Mouse (Mus musculus): ENCODE results near the gene Rab3a. TPM values are rescaled to one million over a fixed set of nuclear protein-coding genes. Genes with fewer than 3 reads are reported as not detected.

The Rab3a gene
- polyA plus RNA-seq, 2 experiments: 1.6 to 2.7 TPM

GRCm38 (mm10) chr8:70754871-70755660, 587 bp downstream of the Rab3a start:
- peaks cover 11 to 27% of the 10 kb centered on the region in 2 experiments for H3K4me1 ChIP-seq (replicated peaks; ENCODE audit: control insufficient read depth in 2 of 2, insufficient read depth in 2 of 2, low read length in 1 of 2)
- no peak for DNase-seq (ENCODE audit: low read depth in 3 of 3, low spot score in 3 of 3)
- peak overlapping the region; percentile 72 for H3K9ac ChIP-seq (replicated peaks)
- WGBS (ENCODE audit: insufficient replicate concordance): 14% methylated on average over 50 of the region's 50 CpGs
- no peaks in the 10 kb centered on the region for H3K27me3 ChIP-seq (ENCODE audit: control insufficient read depth, insufficient read depth, low read length)
- ATAC-seq (ENCODE audit: insufficient read depth): peak; percentile 28
- TF ChIP-seq EP300 (IDR thresholded peaks at IDR 0.05; ENCODE audit: low read depth) (no peak), CTCF (IDR thresholded peaks at IDR 0.05; ENCODE audit: low read depth) (no peak)
- H3K4me2 ChIP-seq (ENCODE audit: low read depth): peak overlapping the region; percentile 83
- H3K9me3 ChIP-seq (ENCODE audit: control insufficient read depth, low read length): no peaks in the 10 kb centered on the region
- no peak overlapping the region for H3K27ac ChIP-seq
- H3K4me3 ChIP-seq (ENCODE audit: insufficient read depth in 1 of 2, low read depth in 2 of 2, low read length in 2 of 2): peak overlapping the region; percentile 52 to 66
- no peaks in the 10 kb centered on the region; the same call in 1 of the 2 replicates for H3K36me3 ChIP-seq (replicated peaks; ENCODE audit: control insufficient read depth, insufficient read depth, low read depth)

- Histone ChIP-seq H3K9ac (replicated peaks) (no peak overlapping the region), H3K4me3 (ENCODE audit: insufficient read depth in 1 of 2, low read depth in 2 of 2, low read length in 2 of 2) (peak overlapping the region in 1 of 2 experiments; percentile 52; a peak in 2 of 4 replicates), H3K9me3 (ENCODE audit: control insufficient read depth, low read length) (no peaks in the 10 kb centered on the region), H3K27me3 (ENCODE audit: control insufficient read depth, insufficient read depth, low read length) (no peaks in the 10 kb centered on the region), H3K36me3 (replicated peaks; ENCODE audit: control insufficient read depth, insufficient read depth, low read depth) (no peaks in the 10 kb centered on the region; the same call in 1 of the 2 replicates), H3K27ac (no peak overlapping the region), H3K4me1 (replicated peaks; ENCODE audit: control insufficient read depth in 2 of 2, insufficient read depth in 2 of 2, low read length in 1 of 2) (peaks cover 11 to 27% of the 10 kb centered on the region in 2 experiments), H3K4me2 (ENCODE audit: low read depth) (peak overlapping the region; percentile 83)
- no peak for ATAC-seq (ENCODE audit: insufficient read depth)
- WGBS (ENCODE audit: insufficient replicate concordance): 81% methylated on average over 24 of the region's 24 CpGs
- DNase-seq (ENCODE audit: low read depth in 3 of 3, low spot score in 3 of 3): no peak
- TF ChIP-seq EP300 (IDR thresholded peaks at IDR 0.05; ENCODE audit: low read depth) (no peak), CTCF (IDR thresholded peaks at IDR 0.05; ENCODE audit: low read depth) (no peak)
Observed at GRCm38 (mm10) chr8:70755661-70756475, 1.4 kb downstream of the Rab3a start.

GRCm38 (mm10) chr8:70756476-70757040, 2.1 kb downstream of the Rab3a start:
- Histone ChIP-seq H3K27me3 (ENCODE audit: control insufficient read depth, insufficient read depth, low read length) (no peaks in the 10 kb centered on the region), H3K27ac (no peak overlapping the region), H3K4me1 (replicated peaks; ENCODE audit: control insufficient read depth in 2 of 2, insufficient read depth in 2 of 2, low read length in 1 of 2) (peaks cover 15 to 32% of the 10 kb centered on the region in 2 experiments), H3K4me3 (ENCODE audit: insufficient read depth in 1 of 2, low read depth in 2 of 2, low read length in 2 of 2) (no peak overlapping the region), H3K9ac (replicated peaks) (no peak overlapping the region), H3K4me2 (ENCODE audit: low read depth) (no peak overlapping the region), H3K9me3 (ENCODE audit: control insufficient read depth, low read length) (no peaks in the 10 kb centered on the region), H3K36me3 (replicated peaks; ENCODE audit: control insufficient read depth, insufficient read depth, low read depth) (no peaks in the 10 kb centered on the region; the same call in 1 of the 2 replicates)
- TF ChIP-seq EP300 (IDR thresholded peaks at IDR 0.05; ENCODE audit: low read depth): no peak
- no peak for TF ChIP-seq CTCF (IDR thresholded peaks at IDR 0.05; ENCODE audit: low read depth)
- no peak for ATAC-seq (ENCODE audit: insufficient read depth)
- 84% methylated on average over 6 of the region's 6 CpGs for WGBS (ENCODE audit: insufficient replicate concordance)
- no peak for DNase-seq (ENCODE audit: low read depth in 3 of 3, low spot score in 3 of 3)

GRCm38 (mm10) chr8:70757523-70758307, 3.2 kb downstream of the Rab3a start:
- no peak overlapping the region for H3K4me3 ChIP-seq (ENCODE audit: insufficient read depth in 1 of 2, low read depth in 2 of 2, low read length in 2 of 2)
- TF ChIP-seq EP300 (IDR thresholded peaks at IDR 0.05; ENCODE audit: low read depth): no peak
- TF ChIP-seq CTCF (IDR thresholded peaks at IDR 0.05; ENCODE audit: low read depth): peak; percentile 77
- no peaks in the 10 kb centered on the region; the same call in 1 of the 2 replicates for H3K36me3 ChIP-seq (replicated peaks; ENCODE audit: control insufficient read depth, insufficient read depth, low read depth)
- WGBS (ENCODE audit: insufficient replicate concordance): 71% methylated on average over 22 of the region's 22 CpGs
- H3K4me1 ChIP-seq (replicated peaks; ENCODE audit: control insufficient read depth in 2 of 2, insufficient read depth in 2 of 2, low read length in 1 of 2): peaks cover 27 to 43% of the 10 kb centered on the region in 2 experiments
- H3K27ac ChIP-seq: no peak overlapping the region
- no peak overlapping the region for H3K4me2 ChIP-seq (ENCODE audit: low read depth)
- no peak overlapping the region for H3K9ac ChIP-seq (replicated peaks)
- no peaks in the 10 kb centered on the region for H3K9me3 ChIP-seq (ENCODE audit: control insufficient read depth, low read length)
- H3K27me3 ChIP-seq (ENCODE audit: control insufficient read depth, insufficient read depth, low read length): no peaks in the 10 kb centered on the region
- no peak for ATAC-seq (ENCODE audit: insufficient read depth)
- DNase-seq (ENCODE audit: low read depth in 3 of 3, low spot score in 3 of 3): no peak
